Mouse (Mus musculus) megakaryocyte, embryonic 14.5 days (primary cell): Measurements from ENCODE around the gene Eno1. TPM values are rescaled to one million over a fixed set of nuclear protein-coding genes. Genes with fewer than 3 reads are reported as not detected.
"Not testable (repeated sequence)": the region's sequence is repeated elsewhere in the genome, so short reads cannot be mapped to it uniquely, and the experiment has no call there.

Source experiments
- H3K27me3 ChIP-seq: replicated peaks from 2 replicates; pipeline ENCODE3; 2012; ENCODE audit warnings: inconsistent platforms
- H3K36me3 ChIP-seq: replicated peaks from 2 replicates; pipeline ENCODE3; 2012; ENCODE audit warnings: low read length, inconsistent platforms, mixed read lengths
- H3K4me1 ChIP-seq: 2 replicates; pipeline ENCODE4 v1.6.1; 2012; ENCODE audit warnings: inconsistent platforms
- H3K4me3 ChIP-seq: replicated peaks from 2 replicates; pipeline ENCODE3; 2012; ENCODE audit warnings: moderate library complexity, mild to moderate bottlenecking, inconsistent platforms
- H3K9me3 ChIP-seq: 2 replicates; pipeline ENCODE4 v1.6.1; 2012; ENCODE audit warnings: inconsistent platforms
- FLI1 ChIP-seq: IDR thresholded peaks from 2 replicates; pipeline ENCODE4 v1.6.1; 2012; ENCODE audit warnings: low read length, inconsistent platforms, mixed read lengths
- GATA1 ChIP-seq: IDR thresholded peaks from 3 replicates; pipeline ENCODE4 v1.6.1; 2012; ENCODE audit warnings: mixed read lengths, low read length, inconsistent platforms, borderline replicate concordance
- polyA plus RNA-seq: library from polyadenylated mRNA; stranded (reverse); fragments of >175 nt; gene quantifications from 2 replicates; pipeline ENCODE4 v1.2.3, GENCODE M21; 2012; ENCODE audit warnings: low replicate concordance; ENCODE audit not compliant: insufficient read depth

The Eno1 gene
- polyA plus RNA-seq, 1 experiment, result 2,192 TPM

- no peak for TF ChIP-seq FLI1
- peaks cover 37% of the 10 kb centered on the region for H3K36me3 ChIP-seq
- peaks cover 49% of the 10 kb centered on the region for H3K4me1 ChIP-seq
Observed at GRCm38 (mm10) chr4:150259577-150259976, 23.1 kb downstream of the Eno1 start.

GRCm38 (mm10) chr4:150260111-150260510, 23.6 kb downstream of the Eno1 start:
- H3K27me3 ChIP-seq, result peaks cover 19% of the 10 kb centered on the region
- H3K36me3 ChIP-seq, result peaks cover 34% of the 10 kb centered on the region
- peaks cover 51% of the 10 kb centered on the region for H3K4me1 ChIP-seq
- no peak overlapping the region for H3K4me3 ChIP-seq
- H3K9me3 ChIP-seq, result peaks cover 18% of the 10 kb centered on the region
- TF ChIP-seq FLI1 (no peak), GATA1 (no peak)

More at GRCm38 (mm10) chr4:150259577-150259976, 23.1 kb downstream of the Eno1 start:
- no peak overlapping the region for H3K4me3 ChIP-seq
- peaks cover 19% of the 10 kb centered on the region for H3K27me3 ChIP-seq
- H3K9me3 ChIP-seq, result peaks cover 18% of the 10 kb centered on the region

GRCm38 (mm10) chr4:150260745-150261144, 24.2 kb downstream of the Eno1 start:
- peaks cover 19% of the 10 kb centered on the region for H3K27me3 ChIP-seq
- no peak overlapping the region for H3K4me3 ChIP-seq
- H3K4me1 ChIP-seq, result peaks cover 55% of the 10 kb centered on the region
- H3K9me3 ChIP-seq, result peaks cover 18% of the 10 kb centered on the region
- peaks cover 29% of the 10 kb centered on the region for H3K36me3 ChIP-seq
- TF ChIP-seq FLI1 (no peak), GATA1 (no peak)

- H3K36me3 ChIP-seq, result peaks cover 24% of the 10 kb centered on the region
- TF ChIP-seq GATA1 (no peak), FLI1 (no peak)
- H3K4me3 ChIP-seq, result no peak overlapping the region
- peaks cover 30% of the 10 kb centered on the region for H3K27me3 ChIP-seq
- peaks cover 55% of the 10 kb centered on the region for H3K4me1 ChIP-seq
- H3K9me3 ChIP-seq, result peaks cover 14% of the 10 kb centered on the region
Observed at GRCm38 (mm10) chr4:150262301-150262700, 25.8 kb downstream of the Eno1 start.

- H3K4me3 ChIP-seq, result no peak overlapping the region
- TF ChIP-seq FLI1, result no peak
- TF ChIP-seq GATA1, result no peak
- peaks cover 14% of the 10 kb centered on the region for H3K9me3 ChIP-seq
- peaks cover 17% of the 10 kb centered on the region for H3K36me3 ChIP-seq
- peaks cover 43% of the 10 kb centered on the region for H3K27me3 ChIP-seq
- H3K4me1 ChIP-seq, result peaks cover 57% of the 10 kb centered on the region
Observed at GRCm38 (mm10) chr4:150264903-150265302, 28.4 kb downstream of the Eno1 start.

GRCm38 (mm10) chr4:150265471-150265870, 28.9 kb downstream of the Eno1 start:
- Histone ChIP-seq H3K36me3 (peaks cover 17% of the 10 kb centered on the region), H3K4me3 (no peak overlapping the region), H3K4me1 (peaks cover 63% of the 10 kb centered on the region), H3K27me3 (peaks cover 43% of the 10 kb centered on the region), H3K9me3 (peaks cover 14% of the 10 kb centered on the region)
- TF ChIP-seq FLI1, result no peak
- no peak for TF ChIP-seq GATA1

- H3K4me1 ChIP-seq, result peaks cover 74% of the 10 kb centered on the region
- peaks cover 43% of the 10 kb centered on the region for H3K27me3 ChIP-seq
- peaks cover 17% of the 10 kb centered on the region for H3K36me3 ChIP-seq
- no peak for TF ChIP-seq GATA1
- no peak for TF ChIP-seq FLI1
- H3K4me3 ChIP-seq, result peak overlapping the region; percentile 62
- H3K9me3 ChIP-seq, result peaks cover 14% of the 10 kb centered on the region
Observed at GRCm38 (mm10) chr4:150266655-150267223, 30.2 kb downstream of the Eno1 start.

GRCm38 (mm10) chr4:150268674-150269653, 32.4 kb downstream of the Eno1 start:
- Histone ChIP-seq H3K4me3 (peak overlapping the region; percentile 84), H3K27me3 (peaks cover 29% of the 10 kb centered on the region), H3K4me1 (peaks cover 88% of the 10 kb centered on the region), H3K9me3 (peaks cover 2% of the 10 kb centered on the region; the same call in 1 of the 2 replicates), H3K36me3 (peaks cover 6% of the 10 kb centered on the region)
- TF ChIP-seq GATA1 (no peak), FLI1 (no peak)

GRCm38 (mm10) chr4:150269679-150270078, 33.2 kb downstream of the Eno1 start:
- Histone ChIP-seq H3K4me3 (peak overlapping the region; percentile 89), H3K36me3 (peaks cover 2% of the 10 kb centered on the region), H3K4me1 (peaks cover 81% of the 10 kb centered on the region), H3K27me3 (peaks cover 27% of the 10 kb centered on the region), H3K9me3 (no peaks in the 10 kb centered on the region)
- TF ChIP-seq FLI1 (no peak), GATA1 (no peak)

- H3K4me1 ChIP-seq, result peaks cover 74% of the 10 kb centered on the region
- H3K36me3 ChIP-seq, H3K9me3 ChIP-seq, H3K4me3 ChIP-seq: not testable (repeated sequence)
- peaks cover 27% of the 10 kb centered on the region for H3K27me3 ChIP-seq
Observed at GRCm38 (mm10) chr4:150270718-150271117, 34.2 kb downstream of the Eno1 start.
